Mouse (Mus musculus) thymus, postnatal 4 days (tissue): ENCODE data around the gene Cklf.
A peak's percentile ranks its signal among the peaks of the same experiment; 100 is the strongest.
"Not testable (repeated sequence)": the region's sequence is repeated elsewhere in the genome, so short reads cannot be mapped to it uniquely, and the experiment has no call there.

Experiments
- DNase-seq: peaks from one replicate; pipeline ENCODE4 v3.0.0; 2021

Cklf gene

GRCm38 (mm10) chr8:104250439-104251367, at the start of gene Cklf:
Gene Cklf (plus strand): TSS chr8:104250861.
- peak; percentile 88 for DNase-seq

- no peak for DNase-seq
Measured at GRCm38 (mm10) chr8:104201622-104202021, 49.0 kb upstream of the Cklf start.

GRCm38 (mm10) chr8:104202320-104202719, 48.3 kb upstream of the Cklf start:
- DNase-seq, result no peak

GRCm38 (mm10) chr8:104205292-104205691, 45.4 kb upstream of the Cklf start:
- no peak for DNase-seq

- DNase-seq, result no peak
Measured at GRCm38 (mm10) chr8:104217601-104218000, 33.1 kb upstream of the Cklf start.

- peak; percentile 88 for DNase-seq
Measured at GRCm38 (mm10) chr8:104219079-104219478, 31.6 kb upstream of the Cklf start.

GRCm38 (mm10) chr8:104219806-104220205, 30.9 kb upstream of the Cklf start:
- DNase-seq, result peak; percentile 85

- DNase-seq, result no peak
Measured at GRCm38 (mm10) chr8:104227048-104227447, 23.6 kb upstream of the Cklf start.

GRCm38 (mm10) chr8:104230377-104230776, 20.3 kb upstream of the Cklf start:
- no peak for DNase-seq

GRCm38 (mm10) chr8:104232039-104232438, 18.6 kb upstream of the Cklf start:
- DNase-seq, result no peak

GRCm38 (mm10) chr8:104232919-104233318, 17.7 kb upstream of the Cklf start:
- DNase-seq, result no peak

GRCm38 (mm10) chr8:104234573-104234972, 16.1 kb upstream of the Cklf start:
- DNase-seq, result no peak

GRCm38 (mm10) chr8:104239418-104239861, 11.2 kb upstream of the Cklf start:
- DNase-seq, result peak; percentile 46

- DNase-seq, result no peak
Measured at GRCm38 (mm10) chr8:104242038-104242644, 8.5 kb upstream of the Cklf start.

GRCm38 (mm10) chr8:104246621-104247020, 4.0 kb upstream of the Cklf start:
- no peak for DNase-seq

- peak; percentile 59 for DNase-seq
Measured at GRCm38 (mm10) chr8:104247054-104247907, 3.4 kb upstream of the Cklf start.

GRCm38 (mm10) chr8:104247908-104248275, 2.8 kb upstream of the Cklf start:
- peak; percentile 51 for DNase-seq

- peak; percentile 86 for DNase-seq
Measured at GRCm38 (mm10) chr8:104248276-104248675, 2.4 kb upstream of the Cklf start, which contains the start of gene Tk2. Gene Tk2 (minus strand): TSS chr8:104248558.

GRCm38 (mm10) chr8:104249442-104249996, 1.1 kb upstream of the Cklf start:
- DNase-seq, result no peak

GRCm38 (mm10) chr8:104251461-104251860, 800 bp downstream of the Cklf start:
- peak; percentile 35 for DNase-seq

GRCm38 (mm10) chr8:104253016-104253415, 2.4 kb downstream of the Cklf start:
- DNase-seq, result peak; percentile 73

- DNase-seq, result not testable (repeated sequence)
Measured at GRCm38 (mm10) chr8:104261802-104262201, 11.1 kb downstream of the Cklf start.
